Mouse (Mus musculus) forebrain, embryonic 11.5 days (tissue): Measurements from ENCODE around the gene Abcc2. TPM values are rescaled to one million over a fixed set of nuclear protein-coding genes. Genes with fewer than 3 reads are reported as not detected.

Experiments used
- ATAC-seq: fragments of 200-750 bp; cut with Nextera tagmentation; replicated peaks from 2 replicates; pipeline ENCODE4 v1.8.0; 2017; ENCODE audit warnings: moderate TSS enrichment; ENCODE audit not compliant: low FRiP score
- DNase-seq: peaks from one replicate; pipeline ENCODE4 v3.0.0-alpha.2; 2017; ENCODE audit warnings: low spot score
- H3K27ac ChIP-seq: fragments of 300-500 bp; sonication (generic); 2 replicates; pipeline ENCODE4 v1.5.1; 2014; ENCODE audit warnings: low read depth, low read length
- H3K27me3 ChIP-seq: fragments of 300-500 bp; sonication (generic); 2 replicates; pipeline ENCODE4 v1.6.1; 2014; ENCODE audit warnings: mild to moderate bottlenecking, low read length, mixed read lengths; ENCODE audit not compliant: control insufficient read depth, insufficient read depth
- H3K36me3 ChIP-seq: fragments of 300-500 bp; sonication (generic); 2 replicates; pipeline ENCODE4 v1.6.1; 2014; ENCODE audit warnings: mild to moderate bottlenecking, low read length, moderate library complexity, mixed read lengths; ENCODE audit not compliant: control insufficient read depth, insufficient read depth
- H3K4me1 ChIP-seq: fragments of 300-500 bp; sonication (generic); replicated peaks from 2 replicates; pipeline ENCODE4 v1.6.1; 2014; ENCODE audit warnings: low read length, mixed read lengths; ENCODE audit not compliant: control insufficient read depth, insufficient read depth
- H3K4me2 ChIP-seq: fragments of 300-500 bp; sonication (generic); 2 replicates; pipeline ENCODE4 v1.6.1; 2014; ENCODE audit warnings: low read depth, mild to moderate bottlenecking, low read length, moderate library complexity, mixed read lengths; ENCODE audit not compliant: severe bottlenecking
- H3K4me3 ChIP-seq: fragments of 300-500 bp; sonication (generic); 2 replicates; pipeline ENCODE4 v1.5.1; 2014; ENCODE audit warnings: low read depth, low read length
- H3K9ac ChIP-seq: fragments of 300-500 bp; sonication (generic); 2 replicates; pipeline ENCODE4 v1.6.1; 2014; ENCODE audit warnings: low read length
- H3K9me3 ChIP-seq: fragments of 300-500 bp; sonication (generic); 2 replicates; pipeline ENCODE4 v1.6.1; 2016; ENCODE audit warnings: low read length, mixed read lengths; ENCODE audit not compliant: control insufficient read depth
- WGBS: fragments of 180-500 bp; shearing (Covaris S2); extraction: QIAGEN DNeasy Blood & Tissue Kit; methylation state at CpG from one replicate; pipeline ENCODE4 v1.1.7; 2014; 5-methylcytosine and 5-hydroxymethylcytosine counted together
- polyA plus RNA-seq: library from polyadenylated mRNA; unstranded; fragments of >200 nt; fragmentation: Nextera tagmentation; extraction: Ambion mirVana; gene quantifications from 2 replicates; pipeline ENCODE4 v1.2.1, GENCODE M21; 2014

Gene Abcc2
- polyA plus RNA-seq, 1 experiment from 2014 or later, result not detected

DNA sequence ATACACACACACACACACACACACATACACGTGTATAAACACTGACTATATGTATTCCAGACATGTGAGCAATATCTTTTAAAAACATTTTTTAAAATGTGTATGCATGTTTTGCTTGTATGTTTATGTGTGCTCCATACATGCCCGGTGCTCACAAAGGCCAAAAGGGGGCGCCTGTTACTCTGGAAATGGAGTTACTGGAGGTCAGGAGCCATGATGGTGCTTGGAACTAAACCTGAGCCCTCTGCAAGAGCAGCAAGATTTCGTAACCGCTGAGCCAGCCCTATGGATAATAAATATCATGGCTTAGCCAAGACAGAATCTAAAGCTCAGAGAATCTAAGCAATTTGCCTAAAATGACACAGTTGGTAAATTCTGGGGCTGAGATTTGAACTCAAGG lies 105.2 kb downstream of the Abcc2 start:
- Histone ChIP-seq H3K36me3 (no peaks in the 10 kb centered on the region), H3K27ac (no peak overlapping the region), H3K9me3 (no peaks in the 10 kb centered on the region), H3K27me3 (no peaks in the 10 kb centered on the region), H3K9ac (no peak overlapping the region), H3K4me1 (peaks cover 3% of the 10 kb centered on the region; the same call in 1 of the 2 replicates), H3K4me3 (no peak overlapping the region), H3K4me2 (no peak overlapping the region)
- 86% methylated on average over 5 of the region's 5 CpGs for WGBS
- no peak for ATAC-seq
- DNase-seq, result no peak

DNA sequence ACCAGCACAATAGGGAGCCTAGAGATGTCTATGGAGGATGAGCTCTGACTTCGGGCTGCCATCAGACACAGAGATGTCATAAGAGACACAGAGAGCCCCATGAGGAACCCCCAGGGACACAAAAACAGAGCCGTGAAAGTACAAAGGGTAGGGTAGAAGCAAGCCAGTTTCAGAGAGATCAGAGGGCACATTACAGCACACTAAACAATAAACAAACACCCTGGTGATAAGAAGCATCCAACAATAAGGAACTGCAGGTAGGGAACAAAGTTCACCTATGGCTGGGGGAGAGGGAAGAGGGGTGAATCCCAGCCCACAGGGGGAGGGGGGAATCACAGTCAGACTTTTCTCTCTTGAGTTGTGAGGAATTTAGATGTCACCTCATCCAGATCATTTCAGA lies 105.7 kb downstream of the Abcc2 start:
- Histone ChIP-seq H3K36me3 (no peaks in the 10 kb centered on the region), H3K9me3 (no peaks in the 10 kb centered on the region), H3K9ac (no peak overlapping the region), H3K4me2 (no peak overlapping the region), H3K27me3 (no peaks in the 10 kb centered on the region), H3K27ac (no peak overlapping the region), H3K4me1 (peaks cover 2% of the 10 kb centered on the region; the same call in 1 of the 2 replicates), H3K4me3 (no peak overlapping the region)
- WGBS, result 73% methylated on average over 2 of the region's 2 CpGs
- DNase-seq, result no peak
- ATAC-seq, result no peak

Other genes starting within 250 kb of the Abcc2 start
- gene Nkx2-3, start 169.9 kb upstream of the Abcc2 start, polyA plus RNA-seq, result 4.1 and 5.7 TPM in 2 replicates
- gene Slc25a28, start 107.3 kb upstream of the Abcc2 start, polyA plus RNA-seq, result 12.1 and 12.6 TPM in 2 replicates
- gene Entpd7, start 92.5 kb upstream of the Abcc2 start, polyA plus RNA-seq, result 10.7 and 11.8 TPM in 2 replicates
- 12.5 and 13.7 TPM in 2 replicates for gene Cutc, start 29.2 kb upstream of the Abcc2 start, polyA plus RNA-seq
- 12.4 and 13.6 TPM in 2 replicates for gene Cox15, start 29.2 kb upstream of the Abcc2 start, polyA plus RNA-seq
- 17.8 TPM in 2 replicates for gene Dnmbp, start 158.0 kb downstream of the Abcc2 start, polyA plus RNA-seq
- gene Cpn1, start 204.4 kb downstream of the Abcc2 start, polyA plus RNA-seq, result 0.09 TPM in 1 of 2 replicates, not detected in the other
- gene Cyp2c23, start 247.0 kb downstream of the Abcc2 start, polyA plus RNA-seq, result not detected in 2 replicates